In the genomic region with DNA sequence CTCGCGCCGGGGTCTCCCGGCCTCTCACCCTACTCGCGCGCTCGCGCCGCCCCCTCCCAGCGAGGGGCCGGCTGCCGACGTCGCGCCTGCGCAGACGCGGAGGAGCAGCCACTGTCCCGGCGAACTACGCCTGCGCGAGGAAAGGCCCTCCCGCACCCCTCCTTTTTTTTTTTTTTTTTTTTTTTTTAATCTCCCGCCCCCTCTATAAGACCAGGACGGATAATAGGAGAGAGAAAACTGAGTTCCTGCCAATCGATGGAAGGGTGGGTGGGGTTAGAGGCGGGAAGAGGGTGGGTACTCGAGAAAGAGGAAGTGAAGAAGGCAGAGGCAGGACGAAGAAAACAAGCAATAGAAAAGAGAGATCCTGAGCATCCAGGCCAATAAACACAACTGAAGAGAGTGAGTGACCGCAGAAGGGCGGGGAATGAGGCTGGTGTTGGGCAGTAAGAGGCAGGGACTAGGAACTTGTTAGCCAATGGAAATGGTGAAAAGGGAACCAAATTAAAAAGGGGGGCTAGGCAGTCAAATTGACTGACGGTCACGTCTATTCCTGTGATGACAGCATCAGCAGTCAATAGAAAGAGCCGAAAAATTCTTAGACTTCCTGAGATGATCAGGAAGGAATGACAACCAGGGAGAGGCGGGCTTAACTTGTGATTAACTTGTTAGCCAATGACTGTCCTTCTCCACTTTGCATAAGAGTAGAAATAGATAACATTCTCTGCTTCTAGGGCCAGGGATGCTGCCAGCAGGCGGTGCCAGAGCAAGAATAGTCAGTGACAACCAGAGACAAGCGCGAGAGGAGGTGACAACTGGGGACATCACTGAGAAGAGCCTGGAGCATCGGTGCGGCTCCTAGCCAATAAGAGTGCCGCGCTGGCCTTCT, we compare ENCODE assay signal across 1 mouse cellular context.
TF ChIP-seq lines count a peak whose summit lies in the region.

TSS of gene Mylpf (plus strand) at position 338 of the 886 bp plus-strand sequence.

TF ChIP-seq in MEL, 35 proteins besides CTCF, POLR2A, EP300 and RAD21 (continued from another document):
- peak; percentile 98 for TF ChIP-seq ZNF384 (IDR thresholded peaks at IDR 0.05; ENCODE audit: low read depth, low read length)
- peak; percentile 77 for TF ChIP-seq HCFC1 (IDR thresholded peaks at IDR 0.05; ENCODE audit: low read depth, low read length)
- no peak; the same call in 1 of the 2 replicates for TF ChIP-seq ETS1 (IDR thresholded peaks at IDR 0.05; ENCODE audit: low read depth, low read length)
- TF ChIP-seq UBTF (IDR thresholded peaks at IDR 0.05; ENCODE audit: borderline replicate concordance, insufficient read depth, low read depth, low read length) = 0 out of 2 replicates have a peak, but pooled peaks have one; percentile 16
- peak; percentile 96 for TF ChIP-seq TBP (IDR thresholded peaks at IDR 0.05; ENCODE audit: low read depth, low read length)
- no peak for TF ChIP-seq JUND (IDR thresholded peaks at IDR 0.05; ENCODE audit: low read depth, low read length)
- TF ChIP-seq RCOR1 (IDR thresholded peaks at IDR 0.05; ENCODE audit: low read depth, low read length) = peak; percentile 67
- TF ChIP-seq CHD2 (IDR thresholded peaks at IDR 0.05; ENCODE audit: low read length) = peak; percentile 58; the same call in 1 of the 2 replicates
- peak; percentile 75 for TF ChIP-seq GATA1 (IDR thresholded peaks at IDR 0.05; ENCODE audit: low read depth, low read length)
- peak; percentile 41; the same call in 1 of the 2 replicates for TF ChIP-seq SMC3 (IDR thresholded peaks at IDR 0.05; ENCODE audit: low read depth, low read length)
- no peak; the same call in 1 of the 2 replicates for TF ChIP-seq USF1 (IDR thresholded peaks at IDR 0.05; ENCODE audit: low read depth, low read length)
- no peak for TF ChIP-seq MAFK (IDR thresholded peaks at IDR 0.05; ENCODE audit: borderline replicate concordance, low read depth, low read length)
- TF ChIP-seq NRF1 (IDR thresholded peaks at IDR 0.05; ENCODE audit: insufficient read depth, low read depth, low read length, poor library complexity, severe bottlenecking) = peak; percentile 89
- no peak for TF ChIP-seq CHD1 (IDR thresholded peaks at IDR 0.05; ENCODE audit: low read depth, low read length)
- TF ChIP-seq MEF2A (IDR thresholded peaks at IDR 0.05; ENCODE audit: extremely low read depth, insufficient replicate concordance, low read depth, low read length, poor library complexity, severe bottlenecking) = peak; percentile 17; the same call in 1 of the 2 replicates
- TF ChIP-seq TAL1 (IDR thresholded peaks at IDR 0.05; ENCODE audit: low read length) = no peak
TF ChIP-seq in MEL: peak in this region for 21.
